Mouse (Mus musculus) central nervous system, embryonic 14 days (tissue): Measurements from ENCODE around the gene Rack1. TPM values are rescaled to one million over a fixed set of nuclear protein-coding genes. Genes with fewer than 3 reads are reported as not detected.

Experiments
- polyA plus RNA-seq: library from polyadenylated mRNA; depleted of rRNA; stranded (reverse); fragments of >200 nt; gene quantifications from 2 replicates; pipeline ENCODE4 v1.2.3, GENCODE M21; 2012; rRNA removed

Rack1 gene
- 1,456 and 1,471 TPM in 2 replicates for polyA plus RNA-seq

GRCm38 (mm10) chr11:48799921-48800701 lies at the start of gene Rack1:
Gene Rack1, plus strand, starts transcription at chr11:48800332.

GRCm38 (mm10) chr11:48816800-48817665 lies 16.9 kb downstream of the Rack1 start, which contains the start of gene Trim41:
Gene Trim41, minus strand, starts transcription at chr11:48817353.

GRCm38 (mm10) chr11:48825979-48826751 lies 26.0 kb downstream of the Rack1 start, which contains the start of the genes Trim7 and Gm12184:
Gene Trim7, plus strand, starts transcription at chr11:48826140.
Gene Gm12184, minus strand, starts transcription at chr11:48826655.

Other genes starting within 250 kb of the Rack1 start
- 44.5 and 49.2 TPM in 2 replicates for gene Trim41, start 17.0 kb downstream of the Rack1 start, polyA plus RNA-seq
- gene Trim7, start 25.8 kb downstream of the Rack1 start, polyA plus RNA-seq: 2.5 and 2.8 TPM in 2 replicates
- gene Gm12184, start 26.3 kb downstream of the Rack1 start, polyA plus RNA-seq: 35.7 and 42.7 TPM in 2 replicates
- gene Irgm1, start 71.4 kb downstream of the Rack1 start, polyA plus RNA-seq: 4.1 and 6.1 TPM in 2 replicates
- gene Gm5431, start 101.9 kb downstream of the Rack1 start, polyA plus RNA-seq: 0.18 and 0.22 TPM in 2 replicates
- 0.60 and 0.89 TPM in 2 replicates for gene Psme2b, start 145.9 kb downstream of the Rack1 start, polyA plus RNA-seq
- gene Olfr56, start 178.6 kb downstream of the Rack1 start, polyA plus RNA-seq: 0.11 and 0.24 TPM in 2 replicates
- 0.11 and 0.23 TPM in 2 replicates for gene 9930111J21Rik1, start 179.1 kb downstream of the Rack1 start, polyA plus RNA-seq
- gene Gm12185, start 191.9 kb downstream of the Rack1 start, polyA plus RNA-seq: 0.04 and 0.06 TPM in 2 replicates
- 0.32 and 0.76 TPM in 2 replicates for gene Tgtp1, start 193.8 kb downstream of the Rack1 start, polyA plus RNA-seq